Mouse (Mus musculus): ENCODE results near the gene Ltn1. TPM values are rescaled to one million over a fixed set of nuclear protein-coding genes. Genes with fewer than 3 reads are reported as not detected.

Gene Ltn1
- total RNA-seq, 2 experiments from 2014 or later = 22.2 to 23.7 TPM

Other genes starting within 250 kb of the Ltn1 start
- gene N6amt1, start 78.4 kb downstream of the Ltn1 start, total RNA-seq (2021) = 10 to 100 TPM; 17.4 to 21.8 TPM
- 1 to 10 TPM; 4.8 to 6.2 TPM for gene Rwdd2b, start 8.0 kb upstream of the Ltn1 start, total RNA-seq (2021)
- gene Usp16, start 22.1 kb upstream of the Ltn1 start, total RNA-seq (2021) = 10 to 100 TPM; 36.4 to 38.7 TPM
- gene Cct8, start 63.3 kb upstream of the Ltn1 start, total RNA-seq (2021) = 100 to 1,000 TPM; 167 to 169 TPM
- 1 to 10 TPM; 1.9 to 2.1 TPM for gene Map3k7cl, start 120.7 kb upstream of the Ltn1 start, total RNA-seq (2021)

All from heart, postnatal 36 days (tissue).